Mouse (Mus musculus): ENCODE data around the gene Thrb.

Thrb gene

GRCm38 (mm10) chr14:17719494-17719893 lies 59.4 kb downstream of the Thrb start:
- no peak for DNase-seq

GRCm38 (mm10) chr14:17722824-17723445 lies 62.9 kb downstream of the Thrb start:
- no peak for DNase-seq

- no peak for DNase-seq
Observed at GRCm38 (mm10) chr14:17724577-17724976, 64.5 kb downstream of the Thrb start.

- DNase-seq = no peak
Observed at GRCm38 (mm10) chr14:17726906-17727305, 66.8 kb downstream of the Thrb start.

- DNase-seq = no peak
Observed at GRCm38 (mm10) chr14:17727878-17728277, 67.8 kb downstream of the Thrb start.

GRCm38 (mm10) chr14:17728889-17729288 lies 68.8 kb downstream of the Thrb start:
- DNase-seq = no peak

GRCm38 (mm10) chr14:17731020-17731419 lies 71.0 kb downstream of the Thrb start:
- no peak for DNase-seq

- no peak for DNase-seq
Observed at GRCm38 (mm10) chr14:17733077-17733778, 73.2 kb downstream of the Thrb start.

- DNase-seq = no peak
Observed at GRCm38 (mm10) chr14:17733779-17734137, 73.7 kb downstream of the Thrb start.

GRCm38 (mm10) chr14:17735440-17735839 lies 75.4 kb downstream of the Thrb start:
- no peak for DNase-seq

- DNase-seq = no peak
Observed at GRCm38 (mm10) chr14:17740903-17741302, 80.8 kb downstream of the Thrb start.

GRCm38 (mm10) chr14:17742264-17742663 lies 82.2 kb downstream of the Thrb start:
- DNase-seq = no peak

GRCm38 (mm10) chr14:17742902-17743712 lies 83.0 kb downstream of the Thrb start:
- DNase-seq = no peak

- no peak for DNase-seq
Observed at GRCm38 (mm10) chr14:17743713-17744158, 83.7 kb downstream of the Thrb start.

GRCm38 (mm10) chr14:17747922-17748321 lies 87.9 kb downstream of the Thrb start:
- DNase-seq = peak; percentile 40

- no peak for DNase-seq
Observed at GRCm38 (mm10) chr14:17748945-17749344, 88.9 kb downstream of the Thrb start.

GRCm38 (mm10) chr14:17751911-17752310 lies 91.8 kb downstream of the Thrb start:
- DNase-seq = no peak

GRCm38 (mm10) chr14:17753429-17753828 lies 93.4 kb downstream of the Thrb start:
- DNase-seq = no peak

GRCm38 (mm10) chr14:17756732-17757131 lies 96.7 kb downstream of the Thrb start:
- no peak for DNase-seq

GRCm38 (mm10) chr14:17767987-17768386 lies 107.9 kb downstream of the Thrb start:
- DNase-seq = peak; percentile 73

- no peak for DNase-seq
Observed at GRCm38 (mm10) chr14:17774404-17774803, 114.3 kb downstream of the Thrb start.

GRCm38 (mm10) chr14:17781921-17782320 lies 121.9 kb downstream of the Thrb start:
- no peak for DNase-seq

- peak; percentile 86 for DNase-seq
Observed at GRCm38 (mm10) chr14:17784207-17784806, 124.2 kb downstream of the Thrb start.

Measured in kidney, adult 11 months (tissue).